Mouse (Mus musculus): ENCODE data around the gene Pcca. TPM values are rescaled to one million over a fixed set of nuclear protein-coding genes. Genes with fewer than 3 reads are reported as not detected.

Pcca gene
- polyA plus RNA-seq, 1 experiment from 2014 or later = 63.1 TPM

DNA sequence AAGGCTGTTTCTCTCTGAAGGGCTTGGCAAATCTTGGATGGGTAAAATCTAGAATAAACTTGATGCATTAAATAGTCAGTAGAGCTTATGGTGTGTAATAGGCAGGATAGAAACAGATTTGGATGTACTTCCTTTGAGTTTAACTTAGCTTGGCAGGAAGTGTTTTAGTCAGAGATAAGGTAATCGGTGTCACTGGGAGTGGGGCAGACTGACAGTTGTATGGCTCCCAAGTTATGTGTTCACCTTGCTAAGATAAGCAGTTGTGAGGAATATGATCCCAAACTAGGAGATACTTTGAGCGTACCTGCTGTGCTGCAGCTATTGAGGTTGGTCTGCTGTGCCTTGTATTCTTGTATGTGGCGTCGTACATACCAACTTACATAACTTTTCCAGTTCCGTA lies 232.3 kb downstream of the Pcca start:
- no peaks in the 10 kb centered on the region for H3K27me3 ChIP-seq
- TF ChIP-seq CTCF (IDR thresholded peaks at IDR 0.05) = no peak
- CTCF ChIA-PET = interaction anchor here (2.1 kb wide), 1 partner anchor 9 kb away, joined by 6 read pairs; no protein-coding TSS in a partner anchor
- ATAC-seq (no peak), DNase-seq (ENCODE audit: low read depth, low spot score) (no peak)
- POLR2A ChIA-PET = no interaction called here
- in situ Hi-C loops (cut with MboI; ENCODE audit: low pct_unique_long_range_greater_than_20kb) = no loop called here

DNA sequence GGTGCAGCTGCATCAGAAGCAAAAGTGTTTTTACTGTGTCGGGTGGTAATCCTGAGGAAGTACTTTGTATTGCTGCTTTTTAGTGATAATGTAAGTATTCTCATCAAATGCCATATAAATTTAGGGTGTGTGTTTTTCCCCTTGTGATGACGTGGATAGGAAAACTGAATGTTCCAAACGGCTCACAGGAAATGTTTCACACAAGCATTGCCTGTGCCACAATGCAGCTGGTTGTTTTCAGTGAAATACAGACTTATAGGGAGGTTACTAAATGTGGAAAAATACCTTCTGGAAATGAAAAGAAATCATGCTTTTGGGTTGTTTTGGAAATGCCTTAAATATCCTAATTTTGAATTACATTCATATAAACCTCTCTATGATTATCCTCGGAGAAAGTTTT lies 250.6 kb downstream of the Pcca start:
- CTCF ChIA-PET = no interaction called here
- in situ Hi-C loops (cut with MboI; ENCODE audit: low pct_unique_long_range_greater_than_20kb) = no loop called here
- no peaks in the 10 kb centered on the region for H3K27me3 ChIP-seq
- ATAC-seq = no peak
- POLR2A ChIA-PET = no interaction called here
- TF ChIP-seq CTCF (IDR thresholded peaks at IDR 0.05) = no peak
- DNase-seq (ENCODE audit: low read depth, low spot score) = no peak

DNA sequence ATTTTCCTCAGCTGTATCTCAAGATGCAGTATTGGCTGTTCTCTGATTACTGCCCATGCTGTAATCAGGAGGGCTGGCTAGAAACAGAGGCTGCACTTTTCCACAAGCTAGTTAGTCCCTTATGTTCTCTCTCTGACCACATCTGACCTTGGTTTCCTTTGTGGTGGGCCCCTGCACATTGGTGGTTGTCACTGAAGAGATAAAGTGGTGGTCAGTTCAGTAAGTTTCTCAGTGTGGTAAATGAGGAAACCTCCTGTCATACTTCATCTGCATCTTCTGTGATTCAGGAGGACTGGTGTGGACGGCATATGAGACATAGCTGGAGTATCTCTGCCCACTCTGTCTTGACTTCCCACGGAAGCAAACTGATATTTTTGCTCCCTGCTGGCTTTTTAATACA lies 254.1 kb downstream of the Pcca start:
- ATAC-seq (no peak), DNase-seq (ENCODE audit: low read depth, low spot score) (no peak)
- ChIA-PET POLR2A (interaction anchor here (0.7 kb wide), 1 partner anchor 12 kb away, joined by 4 read pairs; no protein-coding TSS in a partner anchor), CTCF (no interaction called here)
- no peaks in the 10 kb centered on the region for H3K27me3 ChIP-seq
- in situ Hi-C loops (cut with MboI; ENCODE audit: low pct_unique_long_range_greater_than_20kb) = no loop called here
- TF ChIP-seq CTCF (IDR thresholded peaks at IDR 0.05) = no peak

DNA sequence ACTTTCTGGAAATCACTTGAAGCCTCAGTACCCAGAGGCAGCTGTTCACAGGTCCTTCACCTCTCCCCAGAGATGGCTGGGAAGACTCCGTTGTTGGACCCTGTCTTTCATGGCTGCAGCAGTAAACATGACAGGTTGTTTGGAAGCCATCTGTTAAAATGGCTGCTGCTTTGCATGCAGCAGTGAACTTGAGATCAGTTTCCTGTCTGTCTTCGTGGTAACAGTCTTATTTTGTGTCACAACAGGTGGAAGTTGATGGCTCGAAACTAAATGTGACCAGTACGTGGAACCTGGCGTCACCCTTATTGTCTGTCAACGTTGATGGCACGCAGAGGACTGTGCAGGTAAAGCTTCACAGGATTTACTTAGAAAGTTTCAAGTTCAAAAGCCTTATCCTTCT lies 256.0 kb downstream of the Pcca start:
- CTCF ChIA-PET = no interaction called here
- POLR2A ChIA-PET = no interaction called here
- ATAC-seq (no peak), DNase-seq (ENCODE audit: low read depth, low spot score) (no peak)
- in situ Hi-C loops (cut with MboI; ENCODE audit: low pct_unique_long_range_greater_than_20kb) = no loop called here
- no peaks in the 10 kb centered on the region for H3K27me3 ChIP-seq
- TF ChIP-seq CTCF (IDR thresholded peaks at IDR 0.05) = no peak

DNA sequence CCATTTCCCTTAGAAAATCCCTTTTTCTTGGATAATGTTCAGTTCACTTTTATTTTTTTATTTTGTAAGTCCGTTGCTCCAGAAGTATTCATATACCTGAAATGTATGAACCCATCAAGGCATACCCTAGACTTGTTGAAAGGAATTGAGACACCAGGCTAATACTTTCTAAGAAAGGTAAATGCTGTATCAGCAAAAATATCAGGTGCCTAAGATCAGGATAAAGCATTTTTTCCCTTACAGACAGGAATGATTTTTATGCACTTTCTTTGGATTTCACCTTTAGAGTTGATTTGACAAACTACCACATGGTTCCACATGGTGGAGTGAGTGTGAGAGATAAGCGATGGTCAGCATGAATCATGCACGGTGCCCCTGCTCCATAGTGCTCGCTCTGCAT lies 259.2 kb downstream of the Pcca start:
- in situ Hi-C loops (cut with MboI; ENCODE audit: low pct_unique_long_range_greater_than_20kb) = no loop called here
- H3K27me3 ChIP-seq = no peaks in the 10 kb centered on the region
- DNase-seq (ENCODE audit: low read depth, low spot score) = no peak
- POLR2A ChIA-PET = no interaction called here
- CTCF ChIA-PET = no interaction called here
- no peak for TF ChIP-seq CTCF (IDR thresholded peaks at IDR 0.05)
- no peak for ATAC-seq

DNA sequence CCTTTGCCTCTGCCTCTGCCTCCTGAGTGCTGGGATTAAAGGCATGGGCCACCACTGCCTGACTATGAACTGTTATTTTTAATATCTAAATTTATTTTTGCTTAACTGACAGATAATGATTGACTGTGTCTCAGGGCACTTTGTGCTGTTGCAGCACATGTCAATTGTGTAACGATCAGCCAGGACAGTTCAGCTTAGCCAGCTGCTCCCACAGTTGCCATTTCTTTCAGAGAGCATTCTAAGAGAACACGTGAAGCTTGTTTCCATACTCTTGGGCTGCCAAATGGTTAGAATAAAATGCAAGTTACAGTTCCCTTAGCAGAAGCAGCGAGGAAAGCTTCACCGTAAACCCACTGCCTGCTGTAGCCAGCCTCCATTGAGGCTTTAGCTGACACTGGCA lies 266.2 kb downstream of the Pcca start:
- H3K27me3 ChIP-seq = no peaks in the 10 kb centered on the region
- ATAC-seq = no peak
- ChIA-PET POLR2A (interaction anchor here (0.6 kb wide), 1 partner anchor 13 kb away, joined by 4 read pairs; no protein-coding TSS in a partner anchor), CTCF (interaction anchor here (1.0 to 1.6 kb wide), 3 partner anchors 11 to 76 kb away, joined by 3 read pairs; no protein-coding TSS in a partner anchor)
- in situ Hi-C loops (cut with MboI; ENCODE audit: low pct_unique_long_range_greater_than_20kb) = no loop called here
- DNase-seq (ENCODE audit: low read depth, low spot score) = no peak
- TF ChIP-seq CTCF (IDR thresholded peaks at IDR 0.05) = no peak

DNA sequence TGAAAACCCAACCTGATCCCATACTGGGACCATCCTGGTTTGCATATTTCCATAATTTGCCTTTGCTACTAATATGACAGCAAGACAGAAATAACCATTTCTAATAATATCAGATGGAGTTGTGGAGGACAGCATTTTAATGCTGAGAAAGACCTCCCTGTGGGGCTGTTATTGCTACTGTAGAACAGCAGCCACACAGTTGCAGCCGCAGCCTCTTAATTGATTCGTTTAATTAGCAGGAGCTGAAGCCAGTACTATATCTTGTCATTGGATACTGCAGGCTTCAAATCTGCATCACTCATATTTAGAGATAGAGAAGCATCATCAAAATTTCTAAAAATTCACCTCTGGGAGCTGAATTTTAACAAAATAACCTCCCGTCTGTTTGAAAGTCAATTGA lies 286.9 kb downstream of the Pcca start:
- CTCF ChIA-PET = no interaction called here
- in situ Hi-C loops (cut with MboI; ENCODE audit: low pct_unique_long_range_greater_than_20kb) = no loop called here
- H3K27me3 ChIP-seq = no peaks in the 10 kb centered on the region
- no peak for DNase-seq (ENCODE audit: low read depth, low spot score)
- no peak for TF ChIP-seq CTCF (IDR thresholded peaks at IDR 0.05)
- ATAC-seq = no peak
- POLR2A ChIA-PET = no interaction called here

DNA sequence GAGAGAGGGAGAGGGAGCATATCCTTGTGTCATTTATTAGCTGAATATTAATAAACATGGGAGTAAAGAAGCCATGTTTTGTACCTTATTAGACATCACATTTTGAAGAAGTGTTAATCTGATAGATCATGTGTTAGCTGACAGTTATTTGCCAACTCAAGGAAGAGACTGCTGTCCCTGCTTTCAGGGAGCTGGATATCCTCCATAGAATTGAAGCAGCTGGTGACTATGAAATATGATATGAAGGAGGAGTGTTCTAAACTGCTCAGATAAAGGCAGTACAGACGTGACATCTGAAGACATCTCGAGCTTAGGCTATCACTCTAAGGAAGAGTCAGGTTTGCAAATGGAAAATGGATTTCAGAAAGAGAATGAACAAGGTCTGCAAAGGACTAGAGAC lies 289.7 kb downstream of the Pcca start:
- ChIA-PET CTCF (interaction anchor here (1.4 kb wide), 1 partner anchor 67 kb away, joined by 5 read pairs; no protein-coding TSS in a partner anchor), POLR2A (no interaction called here)
- DNase-seq (ENCODE audit: low read depth, low spot score) = no peak
- TF ChIP-seq CTCF (IDR thresholded peaks at IDR 0.05) = no peak
- ATAC-seq = no peak
- in situ Hi-C loops (cut with MboI; ENCODE audit: low pct_unique_long_range_greater_than_20kb) = no loop called here
- no peaks in the 10 kb centered on the region for H3K27me3 ChIP-seq

DNA sequence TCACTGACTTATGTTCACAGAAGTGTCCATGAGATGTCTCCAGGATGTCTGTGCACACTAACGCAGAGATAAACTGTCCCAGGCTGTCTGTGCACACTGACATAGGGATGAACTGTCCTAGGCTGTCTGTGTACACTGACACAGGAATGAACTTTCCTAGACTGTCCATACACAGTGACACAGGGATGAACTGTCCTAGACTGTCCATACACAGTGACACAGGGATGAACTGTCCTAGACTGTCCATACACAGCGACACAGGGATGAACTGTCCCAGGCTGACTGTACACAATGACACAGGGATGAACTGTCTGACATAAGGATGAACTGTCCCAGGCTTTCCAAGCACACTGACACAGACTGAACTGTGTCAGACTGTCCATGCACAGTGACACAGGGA lies 291.3 kb downstream of the Pcca start:
- ATAC-seq (no peak), DNase-seq (ENCODE audit: low read depth, low spot score) (no peak)
- H3K27me3 ChIP-seq = no peaks in the 10 kb centered on the region
- ChIA-PET CTCF (no interaction called here), POLR2A (interaction anchor here (0.8 kb wide), 1 partner anchor 13 kb away, joined by 3 read pairs; no protein-coding TSS in a partner anchor)
- no peak for TF ChIP-seq CTCF (IDR thresholded peaks at IDR 0.05)
- in situ Hi-C loops (cut with MboI; ENCODE audit: low pct_unique_long_range_greater_than_20kb) = no loop called here

DNA sequence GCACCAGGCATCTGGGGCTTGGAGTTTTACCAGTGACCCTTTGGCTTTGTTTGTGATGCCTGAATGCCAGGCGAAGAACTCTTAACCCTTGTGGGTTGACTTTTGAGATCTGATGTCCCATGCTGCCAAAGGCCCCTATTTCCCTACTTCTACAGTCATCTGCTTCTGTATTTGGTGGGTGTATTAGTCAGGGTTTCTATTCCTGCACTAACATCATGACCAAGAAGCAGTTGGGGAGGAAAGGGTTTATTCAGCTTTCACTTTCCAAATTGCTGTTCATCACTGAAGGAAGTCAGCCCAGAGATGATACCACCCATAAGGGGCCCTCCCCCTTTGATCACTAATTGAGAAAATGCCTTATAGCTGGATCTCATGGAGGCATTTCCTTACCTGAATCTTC lies 296.3 kb downstream of the Pcca start:
- no peak for TF ChIP-seq CTCF (IDR thresholded peaks at IDR 0.05)
- CTCF ChIA-PET = no interaction called here
- no peak for ATAC-seq
- no peak for DNase-seq (ENCODE audit: low read depth, low spot score)
- no peaks in the 10 kb centered on the region for H3K27me3 ChIP-seq
- POLR2A ChIA-PET = no interaction called here
- in situ Hi-C loops (cut with MboI; ENCODE audit: low pct_unique_long_range_greater_than_20kb) = no loop called here

DNA sequence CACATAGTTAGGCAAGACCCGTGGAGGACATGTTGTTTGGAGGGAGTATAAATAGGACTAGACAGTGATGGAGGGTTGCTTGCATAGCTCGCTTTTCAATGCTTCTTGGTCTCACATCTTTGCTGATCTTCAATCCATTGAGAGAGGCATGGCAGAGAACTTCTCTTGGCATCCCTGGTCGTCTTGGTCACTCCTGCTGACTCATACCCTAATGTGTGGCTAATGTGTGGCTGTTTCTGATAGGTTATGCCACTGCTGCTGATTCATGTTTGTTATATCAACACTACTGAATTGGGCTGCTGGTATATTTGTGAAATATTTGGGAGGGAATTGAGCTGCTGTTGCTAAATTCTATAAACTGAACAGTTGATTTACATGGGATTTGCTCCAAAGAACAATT lies 299.5 kb downstream of the Pcca start:
- no peak for DNase-seq (ENCODE audit: low read depth, low spot score)
- in situ Hi-C loops (cut with MboI; ENCODE audit: low pct_unique_long_range_greater_than_20kb) = no loop called here
- H3K27me3 ChIP-seq = no peaks in the 10 kb centered on the region
- no peak for ATAC-seq
- ChIA-PET POLR2A (no interaction called here), CTCF (no interaction called here)
- no peak for TF ChIP-seq CTCF (IDR thresholded peaks at IDR 0.05)

DNA sequence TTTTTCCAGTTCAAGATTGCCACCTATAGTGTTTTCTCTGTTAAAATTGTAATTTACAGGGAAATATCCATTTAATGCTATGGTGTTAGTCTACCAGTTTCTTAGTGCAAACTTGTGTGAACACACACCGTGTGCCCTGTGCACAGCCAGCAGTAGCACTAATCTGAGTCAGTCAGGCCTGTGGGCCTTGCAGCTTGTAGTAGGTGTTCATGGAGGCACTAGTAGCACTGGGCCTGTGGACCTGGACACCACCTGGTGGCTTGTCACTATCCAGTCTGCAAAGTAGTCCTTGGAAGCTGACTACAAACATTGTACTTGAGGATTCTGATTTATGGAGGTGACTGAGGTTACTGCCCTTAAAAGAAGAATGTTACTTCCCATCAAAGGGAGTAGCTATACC lies 300.6 kb downstream of the Pcca start:
- H3K27me3 ChIP-seq = no peaks in the 10 kb centered on the region
- ATAC-seq (no peak), DNase-seq (ENCODE audit: low read depth, low spot score) (no peak)
- POLR2A ChIA-PET = no interaction called here
- in situ Hi-C loops (cut with MboI; ENCODE audit: low pct_unique_long_range_greater_than_20kb) = no loop called here
- no peak for TF ChIP-seq CTCF (IDR thresholded peaks at IDR 0.05)
- CTCF ChIA-PET = no interaction called here

Data from Patski (cell line).